ENCODE assay signal across 8 mouse cellular contexts in the genomic region with DNA sequence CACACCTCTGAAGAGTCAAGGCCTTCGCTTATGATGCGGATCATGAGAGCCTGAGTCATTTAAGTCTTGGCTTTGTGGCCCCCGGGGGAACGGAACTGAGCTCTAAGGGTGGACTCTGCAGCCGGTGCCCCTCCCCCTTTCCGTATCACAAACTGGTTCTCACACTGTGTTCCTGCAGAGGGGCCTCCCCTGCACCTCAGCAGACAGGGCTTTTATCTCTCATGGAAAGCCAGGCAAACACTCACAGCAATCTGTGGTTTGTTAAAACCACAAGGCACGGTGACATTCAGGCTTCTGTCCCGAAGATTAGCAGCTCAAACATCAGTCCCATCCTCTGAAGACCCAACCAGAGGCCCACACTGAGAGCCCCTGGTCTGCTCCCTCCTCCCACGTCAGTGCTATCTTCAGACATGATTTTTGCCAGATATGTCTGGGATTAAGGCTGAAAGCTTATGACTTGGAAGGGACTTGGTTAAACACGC. TPM values are rescaled to one million over a fixed set of nuclear protein-coding genes. Genes with fewer than 3 reads are reported as not detected.
A peak's percentile ranks its signal among the peaks of the same experiment; 100 is the strongest.
DNase-seq lines count a peak whose midpoint lies in the region; ATAC-seq lines count a peak whose summit lies in the region.

No protein-coding gene starts in this region.

- peaks cover 55 to 70% of the 10 kb centered on the region in 2 experiments for H3K4me1 ChIP-seq in heart, embryonic 14.5 days (ENCODE audit: control insufficient read depth in 2 of 2, insufficient read depth in 2 of 2, low read length in 2 of 2)
- peaks cover 49% of the 10 kb centered on the region for H3K4me1 ChIP-seq in limb, embryonic 13.5 days
- no peaks in the 10 kb centered on the region for H3K4me1 ChIP-seq in neural tube, embryonic 14.5 days (ENCODE audit: control insufficient read depth, insufficient read depth, low read length)

- DNase-seq in gastrocnemius, postnatal 14 days = peak; percentile 30
- DNase-seq in gastrocnemius, postnatal 4 days (ENCODE audit: low spot score in 2 of 2) = no peak
- peak; percentile 45 for DNase-seq in adrenal gland, postnatal 10 days
- DNase-seq in frontal cortex, postnatal 10 days (ENCODE audit: low spot score in 2 of 2) = no peak
- no peak for DNase-seq in layer of hippocampus, postnatal 14 days (ENCODE audit: low spot score in 2 of 2)

- H3K27me3 ChIP-seq in heart, embryonic 14.5 days (ENCODE audit: control insufficient read depth, insufficient read depth, low read length) = no peaks in the 10 kb centered on the region
- no peaks in the 10 kb centered on the region for H3K27me3 ChIP-seq in limb, embryonic 13.5 days
- no peaks in the 10 kb centered on the region for H3K27me3 ChIP-seq in neural tube, embryonic 14.5 days (ENCODE audit: control insufficient read depth, insufficient read depth, low read length)

- intact Hi-C loops in gastrocnemius, postnatal 14 days (cut with DNase I; ENCODE audit: low total_unique reads) = no loop called here

- H3K4me2 ChIP-seq in heart, embryonic 14.5 days (ENCODE audit: low read length) = peak overlapping the region; percentile 62
- 0 out of 2 replicates have a peak overlapping the region, but pooled peaks have one; percentile 9 for H3K4me2 ChIP-seq in limb, embryonic 13.5 days (replicated peaks)
- no peak overlapping the region for H3K4me2 ChIP-seq in neural tube, embryonic 14.5 days (ENCODE audit: low read depth, low read length)

- no peaks in the 10 kb centered on the region for H3K36me3 ChIP-seq in heart, embryonic 14.5 days (ENCODE audit: control insufficient read depth, insufficient read depth, low read length)
- H3K36me3 ChIP-seq in limb, embryonic 13.5 days = no peaks in the 10 kb centered on the region
- no peaks in the 10 kb centered on the region for H3K36me3 ChIP-seq in neural tube, embryonic 14.5 days (ENCODE audit: control insufficient read depth, insufficient read depth, low read length)

- peak overlapping the region; percentile 92 to 95 for H3K27ac ChIP-seq in heart, embryonic 14.5 days (replicated peaks in 1 of 2; ENCODE audit: control insufficient read depth in 1 of 2, insufficient read depth in 1 of 2, low read depth in 2 of 2, low read length in 2 of 2)
- H3K27ac ChIP-seq in limb, embryonic 13.5 days = peak overlapping the region; percentile 44
- 0 out of 2 replicates have a peak overlapping the region, but pooled peaks have one; percentile 18 for H3K27ac ChIP-seq in neural tube, embryonic 14.5 days (ENCODE audit: low read depth, low read length)

- peak overlapping the region; percentile 58 for H3K9ac ChIP-seq in heart, embryonic 14.5 days (ENCODE audit: low read length)
- 0 out of 2 replicates have a peak overlapping the region, but pooled peaks have one; percentile 13 for H3K9ac ChIP-seq in limb, embryonic 13.5 days
- H3K9ac ChIP-seq in neural tube, embryonic 14.5 days (replicated peaks; ENCODE audit: low read depth, low read length) = no peak overlapping the region

- peak overlapping the region in 1 of 2 experiments; percentile 18; a peak in 2 of 4 replicates for H3K4me3 ChIP-seq in heart, embryonic 14.5 days (ENCODE audit: control insufficient read depth in 1 of 2, insufficient read depth in 1 of 2, low read depth in 1 of 2, low read length in 2 of 2)
- no peak overlapping the region for H3K4me3 ChIP-seq in limb, embryonic 13.5 days
- no peak overlapping the region for H3K4me3 ChIP-seq in neural tube, embryonic 14.5 days (ENCODE audit: low read depth, low read length)

- peak; percentile 82 for ATAC-seq in heart, embryonic 14.5 days (ENCODE audit: insufficient number of reproducible peaks, insufficient read depth, low FRiP score, low read depth)
- ATAC-seq in limb, embryonic 13.5 days (ENCODE audit: low FRiP score, low read depth) = 0 out of 2 replicates have a peak, but pooled peaks have one; percentile 17
- ATAC-seq in neural tube, embryonic 14.5 days (ENCODE audit: low read depth) = no peak

- under 1% methylated on average over 10 of the region's 10 CpGs for WGBS in heart, embryonic 14.5 days
- 23% methylated on average over 10 of the region's 10 CpGs for WGBS in limb, embryonic 13.5 days
- 50% methylated on average over 10 of the region's 10 CpGs for WGBS in neural tube, embryonic 14.5 days

- H3K9me3 ChIP-seq in heart, embryonic 14.5 days (ENCODE audit: control insufficient read depth, low read length) = no peaks in the 10 kb centered on the region
- H3K9me3 ChIP-seq in limb, embryonic 13.5 days = no peaks in the 10 kb centered on the region
- H3K9me3 ChIP-seq in neural tube, embryonic 14.5 days (ENCODE audit: control insufficient read depth, low read length) = no peaks in the 10 kb centered on the region

RNA-seq across cellular contexts. Expression of gene Arhgap31, which starts 59.6 kb away (rescaled TPM):
- 10 to 100 TPM; 20.8 to 22.6 TPM for total RNA-seq in gastrocnemius, postnatal 14 days (2021)
- 10 to 100 TPM; 30.1 to 31.2 TPM for total RNA-seq in gastrocnemius, postnatal 4 days (2021)
- total RNA-seq in adrenal gland, postnatal 10 days (2021) = 10 to 100 TPM; 31.6 to 36.3 TPM
- polyA plus RNA-seq in heart, embryonic 14.5 days (2014; fragmentation: Nextera tagmentation; extraction: Ambion mirVana) = 46.6 and 51.3 TPM in 2 replicates
- polyA plus RNA-seq in limb, embryonic 13.5 days (2015; fragmentation: Nextera tagmentation; extraction: Ambion mirVana) = 13.3 and 14.5 TPM in 2 replicates
- 3.8 and 7.8 TPM in 2 replicates for polyA plus RNA-seq in neural tube, embryonic 14.5 days (2014; fragmentation: Nextera tagmentation; extraction: Ambion mirVana)
- 10 to 100 TPM; 24.1 to 25.4 TPM for total RNA-seq in layer of hippocampus, postnatal 14 days (2021)

Comparison
In these comparisons a context has a peak if more than half of its experiments do, and no peak if none do; other contexts are left out.
1. DNase-seq: peak in gastrocnemius, postnatal 14 days (single experiment) and adrenal gland, postnatal 10 days (single experiment); none in gastrocnemius, postnatal 4 days (0 of 2), frontal cortex, postnatal 10 days (0 of 2) and layer of hippocampus, postnatal 14 days (0 of 2).
2. H3K27ac ChIP-seq: peak in every context shown above with its lines; median percentile 94 in heart, embryonic 14.5 days; 44 in limb, embryonic 13.5 days; 18 in neural tube, embryonic 14.5 days.